Mouse (Mus musculus): ENCODE measurements around the gene Cd3g.

The Cd3g gene

DNA sequence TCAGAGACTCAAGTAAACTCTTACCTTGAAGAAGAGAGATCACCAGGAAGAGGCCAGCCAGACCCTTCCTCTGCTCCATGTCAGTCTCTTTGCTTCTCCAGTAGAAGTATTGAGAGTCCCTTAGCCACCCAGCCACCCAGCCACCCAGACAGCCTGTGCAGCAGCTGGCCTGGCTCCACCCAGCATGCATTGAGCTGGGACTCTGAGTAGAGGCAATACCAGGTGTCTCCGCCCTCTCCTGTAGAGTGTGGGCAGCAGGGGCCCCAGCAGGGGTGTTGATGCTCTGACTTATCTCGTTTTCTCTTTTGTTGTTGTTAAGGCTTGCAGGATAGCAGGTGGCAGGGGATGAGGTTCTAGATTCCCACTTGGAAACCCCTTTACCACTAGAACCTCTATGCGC lies at the start of gene Cd3g:
Cd3g (minus strand) TSS at position 190 of the 400 bp plus-strand sequence.
- no peak for DNase-seq (ENCODE audit: low read depth)

DNA sequence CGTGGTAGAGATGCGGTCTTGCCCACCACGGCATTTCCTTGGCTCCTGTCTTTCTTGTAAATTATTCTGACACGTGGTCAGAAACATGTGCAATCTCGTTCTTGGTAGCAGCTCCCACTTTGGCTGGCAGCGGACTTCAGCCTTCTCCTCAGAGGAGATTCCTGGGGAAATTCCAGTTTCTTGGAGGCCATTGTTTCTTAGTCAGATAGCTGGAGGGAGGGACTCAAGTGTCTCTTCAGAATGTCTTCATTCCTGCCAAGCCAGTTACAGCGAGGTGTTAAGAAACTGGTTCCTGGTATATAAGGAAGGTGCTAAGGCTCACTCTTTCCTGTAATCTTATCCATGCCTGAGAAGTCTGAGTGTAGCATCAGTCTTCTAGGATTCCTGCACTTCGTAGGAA lies 47.1 kb upstream of the Cd3g start:
- no peak for DNase-seq (ENCODE audit: low read depth)

DNA sequence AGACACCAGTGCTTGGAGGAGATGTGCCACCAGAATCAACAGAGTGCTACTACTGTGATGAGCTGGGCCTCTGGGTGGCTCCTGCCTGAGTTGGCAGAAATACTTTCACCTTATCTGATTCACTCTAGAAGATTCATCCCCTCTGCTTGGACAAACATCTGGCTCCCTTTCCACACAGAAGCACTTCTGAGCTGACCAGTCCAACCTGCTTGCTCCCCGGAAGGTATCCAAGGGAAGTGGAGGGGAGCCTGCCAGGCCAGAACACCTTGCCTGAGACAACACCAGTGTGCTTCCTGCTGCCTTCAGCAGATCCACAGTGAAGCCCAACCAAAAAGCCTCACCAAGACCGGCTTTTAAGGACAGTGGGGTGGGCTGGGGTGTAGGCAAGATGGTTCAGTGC lies 44.0 kb upstream of the Cd3g start:
- no peak for DNase-seq (ENCODE audit: low read depth)

DNA sequence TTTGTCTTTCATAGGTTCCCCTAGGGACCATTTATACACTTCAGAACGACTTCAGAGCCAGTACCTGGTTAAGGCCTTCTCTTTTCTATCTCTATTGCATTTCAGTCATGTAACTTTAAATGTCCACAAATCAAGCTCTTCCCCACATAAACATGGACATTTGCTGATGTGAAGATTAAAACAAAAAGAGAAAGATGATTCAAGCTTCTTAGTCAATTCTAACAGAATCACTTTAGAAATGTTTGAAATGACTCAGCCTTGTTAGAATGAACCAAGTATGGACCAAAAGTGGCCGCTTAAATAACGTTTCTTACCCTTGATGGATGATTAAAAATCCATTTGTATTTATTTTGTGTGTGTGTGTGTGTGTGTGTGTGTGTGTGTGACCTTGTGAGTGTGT lies 43.4 kb upstream of the Cd3g start:
- no peak for DNase-seq (ENCODE audit: low read depth)

DNA sequence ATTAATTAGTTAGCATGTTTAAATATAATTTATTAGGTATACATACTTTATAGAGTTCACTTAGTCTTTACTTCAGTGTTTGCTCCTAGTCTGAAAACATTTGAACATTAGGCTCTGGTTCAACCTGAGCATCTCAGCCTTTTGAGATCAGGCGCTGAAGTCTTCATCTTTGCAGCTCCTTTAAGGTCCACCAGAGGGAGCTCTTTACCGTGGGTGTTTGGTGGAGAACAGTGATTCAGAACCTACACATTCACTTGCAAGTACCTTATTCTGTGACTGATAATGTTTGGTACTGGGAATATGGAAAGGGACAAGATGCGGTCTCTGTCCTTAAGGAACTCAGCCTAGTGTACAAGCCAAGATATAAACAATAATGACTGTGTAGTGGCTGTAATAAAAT lies 42.6 kb upstream of the Cd3g start:
- DNase-seq (ENCODE audit: low read depth) = peak; percentile 77

DNA sequence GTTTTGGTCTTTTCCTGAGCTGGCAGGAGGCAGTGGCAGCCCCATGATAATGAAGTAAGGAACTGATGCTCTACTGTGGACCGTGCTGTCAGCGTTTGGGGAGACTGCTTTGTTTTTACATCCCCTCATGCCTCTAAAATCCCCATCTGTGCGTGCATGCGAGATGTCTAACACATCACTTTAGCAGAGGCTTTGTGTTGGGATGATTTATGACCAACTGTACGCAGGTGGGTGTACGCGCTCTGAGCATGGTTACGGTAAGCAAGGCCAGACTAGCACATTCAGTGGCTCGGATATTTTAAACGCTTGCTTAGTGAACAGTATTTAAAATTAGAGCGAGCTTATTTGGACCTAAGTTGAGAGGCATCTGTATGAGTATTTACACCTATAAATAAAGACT lies 37.8 kb upstream of the Cd3g start:
- no peak for DNase-seq (ENCODE audit: low read depth)

DNA sequence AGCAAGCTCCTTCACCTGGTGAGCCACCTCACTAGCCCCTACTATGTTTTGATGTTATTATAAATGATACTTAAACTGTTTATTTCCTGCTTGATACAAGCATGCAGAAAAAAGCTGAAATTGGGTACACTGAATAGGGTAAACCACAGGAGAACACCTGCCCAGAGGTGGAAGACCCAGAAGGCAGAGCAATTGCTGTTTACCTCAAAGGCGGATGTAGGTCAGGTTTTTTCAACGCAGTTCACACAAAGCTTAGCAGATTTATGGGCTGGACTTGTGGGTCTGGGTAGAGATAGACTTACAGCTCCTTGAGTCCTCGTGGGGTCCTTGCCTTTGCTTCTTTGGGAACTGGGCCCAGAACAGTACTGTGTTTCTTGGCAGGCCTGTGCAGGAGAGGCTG lies 35.6 kb upstream of the Cd3g start:
- DNase-seq (ENCODE audit: low read depth) = no peak

DNA sequence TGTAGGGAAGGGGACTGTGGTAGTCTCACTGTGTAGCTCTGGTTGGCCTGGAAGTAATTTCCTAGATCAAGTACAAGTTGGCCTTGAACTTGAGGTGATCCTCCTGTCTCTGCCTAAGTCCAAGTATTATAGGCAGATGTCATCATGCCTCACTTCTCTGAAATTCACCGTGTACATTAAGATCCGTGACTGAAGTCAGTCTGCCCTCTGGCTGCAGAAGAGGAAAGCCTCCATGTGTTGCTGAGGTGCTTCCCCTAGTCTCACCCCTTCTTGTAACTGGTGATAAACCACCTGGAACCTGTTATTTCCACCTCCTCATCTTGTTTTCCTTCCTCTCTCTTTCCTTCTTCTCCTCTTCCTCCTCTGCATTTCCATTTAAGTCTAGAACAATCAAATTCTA lies 34.6 kb upstream of the Cd3g start:
- DNase-seq (ENCODE audit: low read depth) = peak; percentile 56

DNA sequence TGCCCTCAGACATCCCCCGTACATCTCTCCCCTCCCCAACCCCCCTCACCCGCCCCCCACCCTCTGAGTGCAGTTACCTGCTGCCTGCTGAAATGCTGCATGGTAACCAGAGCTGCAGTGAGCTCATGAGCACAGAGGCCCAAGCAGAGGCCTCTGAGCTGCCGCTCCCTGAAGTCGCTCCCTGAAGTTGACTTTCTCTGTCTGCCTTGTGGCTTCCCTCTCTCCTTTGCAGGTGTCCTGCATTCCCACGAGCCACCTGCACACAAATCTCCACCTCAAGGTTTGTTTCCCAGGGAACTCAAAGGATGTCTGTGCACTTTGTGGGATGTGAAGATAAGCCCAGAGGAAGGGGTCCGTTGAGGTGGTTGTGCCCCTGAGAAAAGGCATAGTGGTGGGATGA lies 31.1 kb upstream of the Cd3g start:
- no peak for DNase-seq (ENCODE audit: low read depth)

DNA sequence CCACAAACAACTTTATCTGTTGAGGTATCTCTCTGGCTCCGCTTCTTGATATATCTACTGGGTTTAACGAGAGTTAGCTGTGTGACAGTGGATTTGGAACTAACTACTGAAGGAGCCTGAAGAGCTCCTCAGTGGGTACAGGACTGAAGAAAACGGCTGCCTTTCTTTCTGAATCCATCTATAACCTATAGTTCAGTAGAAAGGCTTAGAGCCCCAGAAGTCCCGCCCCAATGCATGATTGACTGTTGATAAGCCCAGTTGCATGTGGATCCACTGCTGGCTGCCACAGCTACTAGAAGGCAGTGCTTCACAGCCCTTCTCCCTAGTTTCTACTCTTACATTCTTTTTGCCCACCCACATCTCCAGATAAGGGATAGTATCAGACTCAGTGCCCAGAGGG lies 30.2 kb upstream of the Cd3g start:
- DNase-seq (ENCODE audit: low read depth) = peak; percentile 29

DNA sequence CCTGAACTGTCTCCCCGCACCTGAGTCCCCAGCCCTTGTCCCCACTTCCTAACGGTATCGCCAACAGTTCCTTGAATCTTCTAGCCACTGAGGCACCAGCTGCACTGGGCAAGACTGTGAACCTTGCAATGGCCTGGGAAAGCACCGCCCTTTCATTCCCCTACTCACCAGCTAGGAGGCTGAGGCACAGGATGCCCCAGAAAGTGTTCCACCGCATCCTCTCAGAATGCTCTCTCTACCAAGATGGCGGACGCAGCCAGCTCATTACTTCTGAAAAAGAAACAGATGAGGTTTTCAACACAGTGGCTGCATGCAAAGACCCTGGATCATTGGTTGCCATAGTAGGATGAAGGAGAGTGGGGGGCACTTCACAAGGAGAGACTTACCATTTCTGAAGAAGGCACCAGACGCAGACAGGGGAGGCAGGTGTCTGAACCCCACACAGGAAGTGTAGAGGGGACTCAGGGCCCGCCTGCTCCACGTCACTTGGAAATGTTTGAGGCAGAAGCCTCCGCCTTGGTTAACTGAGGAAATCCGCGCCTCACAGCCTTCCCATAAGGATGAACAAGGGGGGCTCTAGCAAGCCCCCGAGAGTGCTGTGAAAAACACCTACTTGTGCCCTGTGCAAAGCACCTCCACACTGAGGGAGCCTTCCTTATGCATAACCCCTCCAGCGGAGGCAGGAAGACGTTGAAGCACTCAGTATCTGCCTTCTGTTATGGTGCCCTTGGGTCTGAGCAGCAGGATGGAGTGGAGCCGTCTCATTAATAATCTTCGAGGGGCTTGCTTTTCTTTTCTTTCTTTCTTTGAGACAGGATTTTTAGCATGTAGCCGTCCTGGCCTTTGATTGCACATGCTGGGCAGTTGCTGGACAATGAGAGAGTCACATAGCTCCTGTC lies 29.2 kb upstream of the Cd3g start, which contains the start of gene Cd3e:
Cd3e (minus strand) TSS at position 448 of the 899 bp plus-strand sequence.
- DNase-seq (ENCODE audit: low read depth) = no peak

DNA sequence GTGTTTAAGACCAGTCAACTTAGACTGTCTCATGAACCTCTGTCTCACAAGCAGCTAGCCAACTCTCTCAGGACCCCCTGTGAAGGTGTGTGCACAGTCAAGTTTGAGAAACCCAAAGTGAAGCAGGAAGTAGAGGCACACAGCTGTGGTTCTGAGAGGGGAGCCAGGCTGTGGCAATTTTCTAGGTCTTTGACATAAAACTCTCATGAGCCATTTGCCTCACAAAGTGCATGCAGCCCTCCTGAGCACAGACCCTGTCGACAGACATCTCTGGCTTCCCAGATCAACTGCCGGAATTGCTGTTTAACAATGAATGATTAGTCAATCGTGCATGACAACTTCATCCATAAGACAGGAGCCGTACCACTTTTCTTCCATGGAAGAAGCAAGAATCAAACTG lies 28.1 kb upstream of the Cd3g start:
- DNase-seq (ENCODE audit: low read depth) = no peak

DNA sequence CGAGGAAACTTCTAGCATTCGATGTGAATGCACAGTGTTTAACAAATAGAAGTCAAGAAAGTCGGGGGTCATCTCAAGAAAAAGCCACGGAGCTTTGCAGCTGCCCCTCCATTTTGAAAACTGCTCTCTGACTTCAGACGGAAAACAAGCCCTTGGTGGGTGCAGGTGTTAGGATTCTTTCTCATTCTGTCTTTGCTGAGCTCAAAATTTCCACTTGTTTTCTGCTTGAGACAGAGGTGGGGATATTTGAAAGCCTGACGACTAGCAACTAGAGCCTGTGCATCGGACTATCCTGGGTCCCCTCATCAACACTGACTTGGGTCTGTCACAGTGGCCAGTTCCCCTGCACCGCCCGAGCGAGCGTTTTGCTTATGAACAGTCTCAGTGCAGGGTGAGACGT lies 27.2 kb upstream of the Cd3g start:
- DNase-seq (ENCODE audit: low read depth) = no peak

DNA sequence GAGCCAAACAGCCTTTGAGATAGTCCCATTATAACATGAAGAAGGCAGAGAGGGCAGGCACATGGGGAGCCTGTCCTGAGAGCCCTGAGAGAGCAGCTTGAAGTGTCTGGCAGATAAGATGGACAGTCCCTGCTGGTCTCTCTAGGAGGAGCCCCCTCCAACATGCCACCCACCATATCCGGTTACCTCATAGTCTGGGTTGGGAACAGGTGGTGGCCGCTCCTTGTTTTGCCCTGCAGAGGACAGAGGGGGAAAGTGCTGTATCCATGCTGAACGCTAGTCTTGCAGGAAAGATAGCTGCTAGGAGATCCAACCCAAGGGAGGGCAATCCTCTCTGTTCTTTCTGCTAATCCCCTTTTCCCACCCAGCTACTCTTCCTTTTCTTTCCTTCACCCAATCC lies 20.0 kb upstream of the Cd3g start:
- no peak for DNase-seq (ENCODE audit: low read depth)

DNA sequence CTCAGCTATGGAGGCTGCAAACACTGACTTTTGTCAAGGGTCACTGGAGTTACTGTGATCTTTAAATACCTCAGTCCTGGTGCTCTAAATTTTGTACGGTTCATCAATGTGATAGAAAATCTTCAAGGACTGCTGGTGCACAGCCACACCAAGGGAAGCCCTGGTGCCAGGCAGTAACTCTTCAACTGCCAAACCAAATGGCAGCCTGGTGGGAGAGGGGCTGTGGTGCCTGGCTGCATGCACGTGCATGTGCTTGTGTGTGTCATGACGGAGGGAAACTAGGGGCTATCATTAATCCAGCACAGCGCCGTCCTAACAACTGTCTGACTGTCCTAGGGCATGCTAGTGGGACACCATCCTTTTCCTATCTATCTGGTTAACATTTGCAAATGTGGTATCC lies 19.5 kb upstream of the Cd3g start:
- DNase-seq (ENCODE audit: low read depth) = no peak

DNA sequence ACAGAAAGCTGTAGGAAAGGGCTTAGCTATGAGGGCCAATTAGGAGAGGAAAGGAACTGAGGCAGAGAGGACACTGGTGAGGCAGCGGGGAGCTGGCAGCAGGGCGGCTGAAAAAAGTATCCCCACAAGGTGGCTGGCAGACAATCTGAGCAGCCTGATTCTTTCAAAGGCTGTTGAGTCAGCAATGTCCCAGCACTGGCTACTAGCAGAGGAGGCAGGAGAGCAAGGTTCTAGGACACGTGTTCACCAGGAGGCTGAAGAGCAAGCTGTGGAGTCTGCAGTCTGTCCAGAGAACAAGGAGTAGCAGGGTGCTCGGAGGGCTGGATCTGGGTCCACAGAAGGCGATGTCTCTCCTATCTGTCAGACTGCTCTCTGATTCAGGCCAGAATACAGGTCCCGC lies 18.9 kb upstream of the Cd3g start:
- peak; percentile 24 for DNase-seq (ENCODE audit: low read depth)

DNA sequence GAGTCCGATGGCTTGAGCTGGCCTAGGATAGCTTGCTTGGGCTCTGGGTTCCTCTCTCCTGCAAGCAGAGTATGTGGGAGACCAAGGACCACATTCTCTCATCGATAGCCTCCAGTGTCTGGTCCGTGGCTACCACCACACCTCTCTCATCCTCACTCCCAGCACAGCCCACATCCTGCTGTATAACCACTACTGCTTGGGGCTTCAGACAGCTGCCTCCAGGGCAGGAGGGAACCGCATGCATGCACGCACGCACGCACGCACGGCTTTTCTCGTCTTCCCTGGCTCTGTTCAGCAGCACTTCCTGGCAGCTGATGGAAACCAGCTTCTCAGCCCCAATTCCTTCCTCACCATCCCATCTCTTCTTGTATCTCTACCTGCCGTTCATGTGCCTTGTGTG lies 17.9 kb upstream of the Cd3g start:
- peak; percentile 30 for DNase-seq (ENCODE audit: low read depth)

DNA sequence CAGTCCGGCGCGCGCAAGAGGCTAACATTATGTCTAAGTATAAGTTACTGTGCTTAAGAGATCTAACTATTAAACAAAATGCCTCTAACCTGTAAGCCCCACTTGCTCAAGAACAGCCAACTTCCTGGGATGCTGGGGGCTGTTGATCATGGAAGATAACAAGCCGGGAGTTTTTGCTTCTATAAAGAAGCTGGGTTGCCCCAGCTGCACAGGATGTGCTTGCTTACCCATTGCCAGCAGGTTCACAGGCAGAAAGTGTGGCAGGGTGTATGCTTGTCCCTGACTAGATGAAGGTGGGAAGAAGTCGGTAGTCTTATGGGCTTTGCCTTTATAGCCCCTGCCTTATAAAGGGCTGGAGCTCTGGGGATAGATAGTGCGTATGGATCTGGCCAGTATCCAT lies 16.4 kb upstream of the Cd3g start:
- no peak for DNase-seq (ENCODE audit: low read depth)

DNA sequence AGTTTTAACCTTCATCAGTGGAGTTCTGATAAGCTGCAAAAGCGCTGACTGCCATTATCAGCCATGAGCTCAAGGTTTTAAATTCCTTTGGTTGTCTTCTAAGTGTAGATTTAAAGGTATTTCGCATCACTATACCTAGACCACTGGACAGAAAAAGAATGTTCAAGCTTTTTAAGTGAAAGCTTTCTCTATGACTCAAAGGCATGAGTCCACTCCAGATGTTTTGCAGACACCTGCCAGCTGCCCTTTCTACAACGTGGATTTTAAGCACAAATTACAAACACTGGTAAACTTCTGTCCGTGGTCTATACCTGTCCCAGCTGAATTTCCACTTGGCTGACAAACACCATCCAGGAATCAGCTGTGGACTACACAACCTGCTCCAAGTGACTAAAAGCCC lies 14.7 kb upstream of the Cd3g start:
- DNase-seq (ENCODE audit: low read depth) = no peak

DNA sequence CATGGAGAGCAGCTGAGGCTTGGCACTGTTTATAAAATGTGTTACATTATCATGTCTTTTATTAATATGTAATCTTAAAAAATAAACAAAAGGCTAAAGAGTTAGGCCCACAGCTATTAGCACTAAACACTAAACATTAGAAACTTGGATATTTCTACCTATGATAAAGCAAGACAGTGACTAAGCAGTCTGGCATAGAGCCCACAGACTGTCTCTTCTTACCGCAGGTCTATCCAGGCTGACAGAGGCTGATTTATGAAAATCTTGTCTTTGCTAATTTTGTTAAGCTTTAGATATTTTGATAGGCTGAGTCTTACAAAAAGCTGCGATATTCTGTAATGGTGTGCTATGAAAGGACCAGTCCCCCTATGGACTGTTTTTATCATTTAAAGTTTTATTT lies 13.0 kb upstream of the Cd3g start:
- peak; percentile 55 for DNase-seq (ENCODE audit: low read depth)

DNA sequence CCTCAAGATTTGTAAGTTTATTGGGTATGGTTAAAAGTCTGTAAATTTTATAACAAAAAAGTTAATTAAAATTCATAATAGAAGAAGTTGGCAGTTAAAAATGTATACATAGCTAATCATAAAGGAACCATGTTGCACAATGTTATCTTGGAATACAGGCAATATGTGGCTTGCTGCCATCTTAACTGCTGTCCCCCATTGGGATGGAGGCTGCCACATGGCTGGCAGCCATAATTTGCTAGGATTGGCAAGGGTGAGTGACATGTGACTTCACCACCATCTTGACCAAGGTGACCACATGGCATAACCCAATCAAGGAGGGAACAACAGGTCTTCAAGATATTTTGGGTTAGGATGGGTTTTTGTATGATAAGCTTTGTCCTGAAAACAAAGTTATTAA lies 12.0 kb upstream of the Cd3g start:
- DNase-seq (ENCODE audit: low read depth) = no peak

DNA sequence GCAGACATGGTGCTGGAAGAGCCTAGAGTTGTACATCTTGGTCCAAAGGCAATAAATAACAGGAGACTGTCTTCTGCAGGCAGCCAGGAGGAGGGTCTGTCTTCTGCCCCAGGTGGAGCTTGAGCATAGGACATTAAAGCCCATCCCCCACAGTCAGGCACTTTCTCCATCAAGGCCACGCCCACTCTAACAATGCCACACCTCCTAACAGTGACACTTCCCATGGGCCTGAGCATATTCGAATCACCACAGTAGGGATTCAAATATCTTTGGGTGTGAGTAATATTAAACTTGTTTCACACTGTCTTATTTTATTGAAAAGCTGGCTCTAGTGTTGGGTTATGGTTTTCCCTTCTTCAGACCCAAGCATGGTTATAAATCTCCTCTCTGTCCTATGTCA lies 11.6 kb upstream of the Cd3g start:
- DNase-seq (ENCODE audit: low read depth) = no peak

DNA sequence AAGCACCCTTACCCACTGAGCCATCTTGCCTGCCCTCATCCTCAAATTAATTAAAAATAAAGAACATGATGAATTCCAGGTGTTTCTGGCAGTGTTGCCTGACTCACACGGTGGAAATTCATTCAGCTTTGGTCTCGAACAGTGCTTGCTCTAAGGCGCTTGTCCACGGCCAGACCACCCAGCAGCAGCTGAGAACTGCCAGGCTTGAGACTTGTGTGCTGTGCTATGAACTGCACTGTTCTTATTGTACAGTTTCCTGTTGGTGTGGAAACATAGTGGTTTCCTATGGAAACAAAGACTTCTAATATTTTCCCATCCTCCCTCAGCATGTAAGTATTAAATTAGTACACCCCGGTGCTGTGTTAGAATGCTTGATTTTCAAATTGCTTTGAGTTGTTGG lies 6.7 kb upstream of the Cd3g start:
- peak; percentile 81 for DNase-seq (ENCODE audit: low read depth)

DNA sequence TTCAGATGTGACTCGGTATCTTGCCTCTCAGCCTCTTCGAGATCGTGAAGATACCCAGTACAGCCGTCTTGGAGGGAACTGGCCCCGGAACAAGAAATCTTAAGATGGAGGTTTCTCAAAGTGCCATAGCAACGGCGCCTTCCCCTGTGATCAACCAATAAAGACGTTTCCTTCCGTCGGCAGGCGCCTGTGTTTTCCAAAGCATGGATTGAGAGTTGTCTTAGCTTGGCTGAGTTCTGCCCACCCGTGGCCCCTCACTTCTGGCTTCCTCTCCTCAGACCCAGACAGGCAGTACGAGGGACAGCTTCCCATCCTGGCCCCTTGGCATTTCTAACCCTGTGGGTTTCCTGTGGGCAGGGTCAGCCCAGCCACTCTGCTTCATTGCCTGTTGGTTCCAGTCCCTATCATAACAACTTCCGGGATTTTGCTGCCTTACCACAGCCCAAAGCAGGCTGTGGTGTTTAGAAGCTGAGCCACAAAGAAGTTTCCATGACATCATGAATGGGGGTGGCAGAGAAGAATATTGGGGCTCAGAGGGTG lies 6.1 kb upstream of the Cd3g start:
- DNase-seq (ENCODE audit: low read depth) = peak; percentile 99
